Mouse (Mus musculus): ENCODE measurements around the gene Six1. TPM values are rescaled to one million over a fixed set of nuclear protein-coding genes. Genes with fewer than 3 reads are reported as not detected.
"Not testable (repeated sequence)": the region's sequence is repeated elsewhere in the genome, so short reads cannot be mapped to it uniquely, and the experiment has no call there.

The Six1 gene
- polyA plus RNA-seq, 3 experiments from 2014 or later = not detected

GRCm38 (mm10) chr12:73034901-73035895 is 18.5 kb downstream of the Six1 start:
- ATAC-seq = no peak

- ATAC-seq = no peak
Measured at GRCm38 (mm10) chr12:73032665-73033064, 21.0 kb downstream of the Six1 start.

GRCm38 (mm10) chr12:73031315-73031714 is 22.4 kb downstream of the Six1 start:
- no peak for ATAC-seq

- ATAC-seq = no peak
Measured at GRCm38 (mm10) chr12:73025490-73025889, 28.2 kb downstream of the Six1 start.

- peak; percentile 50 for ATAC-seq
Measured at GRCm38 (mm10) chr12:73020941-73021340, 32.7 kb downstream of the Six1 start.

- no peak for ATAC-seq
Measured at GRCm38 (mm10) chr12:73020422-73020821, 33.3 kb downstream of the Six1 start.

- ATAC-seq = no peak
Measured at GRCm38 (mm10) chr12:73018838-73019237, 34.8 kb downstream of the Six1 start.

GRCm38 (mm10) chr12:73016171-73016570 is 37.5 kb downstream of the Six1 start:
- ATAC-seq = no peak

- no peak for ATAC-seq
Measured at GRCm38 (mm10) chr12:73014311-73014710, 39.4 kb downstream of the Six1 start.

GRCm38 (mm10) chr12:73012824-73013223 is 40.9 kb downstream of the Six1 start:
- ATAC-seq = no peak

GRCm38 (mm10) chr12:73012136-73012785 is 41.4 kb downstream of the Six1 start:
- no peak for ATAC-seq

- not testable (repeated sequence) for ATAC-seq
Measured at GRCm38 (mm10) chr12:73002903-73003302, 50.8 kb downstream of the Six1 start.

GRCm38 (mm10) chr12:73002281-73002680 is 51.4 kb downstream of the Six1 start:
- ATAC-seq = not testable (repeated sequence)

GRCm38 (mm10) chr12:72998105-72999001 is 55.3 kb downstream of the Six1 start:
- no peak for ATAC-seq

GRCm38 (mm10) chr12:72996646-72997045 is 57.0 kb downstream of the Six1 start:
- ATAC-seq = no peak

Other genes starting within 250 kb of the Six1 start
- gene Six6, start 114.0 kb downstream of the Six1 start, polyA plus RNA-seq (2017; shearing (Covaris generic)) = not detected
- gene 4930447C04Rik, start 113.1 kb downstream of the Six1 start, polyA plus RNA-seq (2017; shearing (Covaris generic)) = not detected
- under 1 TPM; 0.08 to 0.26 (median 0.11) TPM for gene Six4, start 59.6 kb upstream of the Six1 start, polyA plus RNA-seq (2017; shearing (Covaris generic))
- gene Mnat1, start 69.8 kb upstream of the Six1 start, polyA plus RNA-seq (2017; shearing (Covaris generic)) = 10 to 100 TPM; 21.8 to 40.7 (median 36.1) TPM
- gene Trmt5, start 232.8 kb upstream of the Six1 start, polyA plus RNA-seq (2017; shearing (Covaris generic)) = 10 to 100 TPM; 15.0 to 18.6 (median 15.2) TPM
- gene Slc38a6, start 232.9 kb upstream of the Six1 start, polyA plus RNA-seq (2017; shearing (Covaris generic)) = 1 to 10 TPM; 3.0 to 6.4 (median 6.3) TPM

All from inflammation-experienced regulatory T-cells, adult 6 months (primary cell).